Mouse (Mus musculus) ES-Bruce4 (cell line): ENCODE measurements around the gene Bcl7b. TPM values are rescaled to one million over a fixed set of nuclear protein-coding genes. Genes with fewer than 3 reads are reported as not detected.
A peak's percentile ranks its signal among the peaks of the same experiment; 100 is the strongest.

Experiments
- H3K27ac ChIP-seq: 2 replicates; pipeline ENCODE4 v1.5.1; 2012; ENCODE audit warnings: low read length, inconsistent platforms; ENCODE audit not compliant: insufficient read depth
- H3K27me3 ChIP-seq: 2 replicates; pipeline ENCODE4 v1.6.1; 2012; ENCODE audit warnings: mild to moderate bottlenecking, low read length, inconsistent platforms; ENCODE audit not compliant: control insufficient read depth, poor library complexity, insufficient read depth, severe bottlenecking
- H3K36me3 ChIP-seq: 2 replicates; pipeline ENCODE4 v1.6.1; 2012; ENCODE audit warnings: inconsistent platforms, mild to moderate bottlenecking, low read length, moderate library complexity; ENCODE audit not compliant: control insufficient read depth, poor library complexity, insufficient read depth, severe bottlenecking
- H3K4me1 ChIP-seq: one replicate; pipeline ENCODE4 v1.8.1; 2011; ENCODE audit warnings: low read length; ENCODE audit not compliant: control insufficient read depth, insufficient read depth
- H3K4me3 ChIP-seq: 2 replicates; pipeline ENCODE4 v1.5.1; 2011; ENCODE audit warnings: low read depth, mild to moderate bottlenecking, low read length
- H3K9ac ChIP-seq: 2 replicates; pipeline ENCODE4 v1.6.1; 2012; ENCODE audit warnings: low read depth, mild to moderate bottlenecking, inconsistent platforms; ENCODE audit not compliant: poor library complexity, severe bottlenecking
- H3K9me3 ChIP-seq: replicated peaks from 2 replicates; pipeline ENCODE4 v1.6.1; 2012; ENCODE audit warnings: mild to moderate bottlenecking, low read length, inconsistent platforms; ENCODE audit not compliant: control insufficient read depth, poor library complexity, insufficient read depth, severe bottlenecking
- CTCF ChIP-seq: IDR thresholded peaks from one replicate; pipeline ENCODE4 v1.8.1; 2011; ENCODE audit warnings: low read depth, low read length
- EP300 ChIP-seq: IDR thresholded peaks from 2 replicates; pipeline ENCODE4 v1.6.1; 2011; ENCODE audit warnings: low read depth, low read length; ENCODE audit not compliant: insufficient read depth
- POLR2A ChIP-seq: IDR thresholded peaks from one replicate; pipeline ENCODE4 v1.8.1; 2011; ENCODE audit warnings: low read length; ENCODE audit not compliant: insufficient read depth
- polyA plus RNA-seq: library from polyadenylated mRNA; stranded (reverse); fragments of >200 nt; gene quantifications from 2 replicates; pipeline ENCODE4 v1.2.4, GENCODE M21; 2011; ENCODE audit warnings: low read depth; ENCODE audit not compliant: missing spikeins, insufficient read depth, insufficient read length

The Bcl7b gene
- polyA plus RNA-seq, 1 experiment: 19.5 TPM

DNA sequence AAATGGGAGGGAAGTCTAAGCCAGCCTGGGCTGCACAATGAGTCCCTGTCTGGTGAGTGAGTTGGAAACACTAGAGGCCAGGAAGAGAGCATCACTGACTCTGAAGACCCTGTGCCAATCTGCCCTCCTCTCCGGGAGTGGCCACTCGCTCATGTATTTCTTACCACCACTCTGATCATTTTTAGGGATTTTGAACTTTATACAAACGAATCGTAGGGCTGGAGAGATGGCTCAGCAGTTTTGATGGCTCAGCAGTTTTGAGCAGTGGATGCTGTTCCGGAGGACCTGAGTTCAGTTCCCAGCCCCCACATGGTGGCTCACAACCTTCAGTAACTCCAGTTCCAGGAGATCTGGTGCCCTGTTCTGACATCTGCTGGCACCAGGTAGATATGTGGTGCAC, 4.9 kb downstream of the Bcl7b start:
- Histone ChIP-seq H3K27ac (no peak overlapping the region), H3K9me3 (no peaks in the 10 kb centered on the region), H3K4me1 (peaks cover 2% of the 10 kb centered on the region), H3K4me3 (no peak overlapping the region), H3K9ac (no peak overlapping the region), H3K36me3 (peaks cover 7% of the 10 kb centered on the region), H3K27me3 (no peaks in the 10 kb centered on the region)
- no peak for TF ChIP-seq POLR2A
- TF ChIP-seq CTCF: no peak
- TF ChIP-seq EP300: no peak

DNA sequence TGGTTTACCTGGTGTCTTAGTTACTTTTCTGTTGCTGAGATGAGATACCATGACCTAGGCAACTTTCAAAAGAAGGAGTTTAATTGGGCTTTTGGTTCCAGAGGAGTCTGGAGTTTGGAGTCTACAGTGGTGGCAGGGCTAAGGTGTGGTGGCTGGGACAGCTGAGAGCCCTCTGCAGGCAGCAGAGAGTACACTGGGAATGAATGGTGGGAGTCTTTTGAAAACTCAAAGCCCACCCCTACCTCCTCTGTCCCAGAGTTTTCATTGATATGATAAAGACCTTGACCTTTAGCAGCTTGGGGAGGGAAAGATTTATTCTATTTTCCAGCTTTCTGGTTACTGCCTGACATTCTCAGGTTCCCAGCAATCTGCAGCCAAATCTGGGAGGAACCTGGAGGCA, 7.0 kb downstream of the Bcl7b start:
- Histone ChIP-seq H3K27me3 (no peaks in the 10 kb centered on the region), H3K4me1 (peaks cover 3% of the 10 kb centered on the region), H3K27ac (peak overlapping the region; percentile 35), H3K4me3 (no peak overlapping the region), H3K9ac (no peak overlapping the region), H3K9me3 (no peaks in the 10 kb centered on the region), H3K36me3 (peaks cover 7% of the 10 kb centered on the region)
- no peak for TF ChIP-seq POLR2A
- no peak for TF ChIP-seq EP300
- TF ChIP-seq CTCF: peak; percentile 38

DNA sequence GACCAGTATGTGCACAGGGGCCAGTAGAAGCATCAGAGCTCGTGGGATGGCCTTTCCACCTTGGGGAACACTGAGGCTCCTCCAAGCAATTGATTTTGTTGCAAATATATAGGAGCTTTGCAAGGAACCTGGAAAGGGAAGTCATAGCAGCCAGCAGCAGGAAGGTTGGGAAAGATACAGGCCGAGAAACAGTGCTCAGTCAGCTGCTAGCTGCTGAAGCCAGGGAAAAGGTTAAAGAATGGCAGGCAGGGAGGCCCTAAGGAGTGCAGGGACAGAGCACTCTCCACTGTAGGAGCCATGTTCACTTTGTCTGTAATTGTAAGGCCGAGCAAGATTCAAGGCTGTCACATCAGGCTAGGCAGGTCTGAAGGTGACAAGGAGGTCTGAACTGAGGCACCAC, 10.4 kb downstream of the Bcl7b start:
- H3K4me1 ChIP-seq: peaks cover 8% of the 10 kb centered on the region
- TF ChIP-seq EP300: no peak
- no peak for TF ChIP-seq CTCF
- TF ChIP-seq POLR2A: no peak
- no peak overlapping the region for H3K27ac ChIP-seq
- H3K9me3 ChIP-seq: no peaks in the 10 kb centered on the region
- H3K36me3 ChIP-seq: peaks cover 3% of the 10 kb centered on the region
- no peak overlapping the region for H3K4me3 ChIP-seq
- no peaks in the 10 kb centered on the region for H3K27me3 ChIP-seq
- no peak overlapping the region for H3K9ac ChIP-seq

DNA sequence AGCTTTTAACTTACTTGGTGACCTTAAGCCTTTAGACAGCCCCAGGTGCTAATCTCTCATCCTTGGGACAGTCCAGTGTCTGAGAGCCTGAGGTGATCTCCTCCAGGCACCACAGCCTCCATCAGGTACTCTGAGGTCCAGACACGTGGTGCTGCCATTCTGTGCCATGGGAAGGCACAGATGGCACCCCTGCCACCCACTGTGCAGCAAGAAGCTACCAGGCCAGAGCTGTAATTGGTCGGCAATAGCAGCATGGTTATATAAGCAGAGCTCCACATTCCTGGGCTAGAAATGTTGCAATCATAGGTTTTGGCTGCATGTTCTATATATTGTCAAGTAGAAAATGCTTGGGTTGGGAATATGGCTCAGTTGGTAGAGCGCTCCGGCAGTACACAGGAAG, 10.9 kb downstream of the Bcl7b start:
- H3K9me3 ChIP-seq: no peaks in the 10 kb centered on the region
- H3K36me3 ChIP-seq: peaks cover 3% of the 10 kb centered on the region
- H3K27me3 ChIP-seq: no peaks in the 10 kb centered on the region
- H3K4me1 ChIP-seq: peaks cover 8% of the 10 kb centered on the region
- no peak overlapping the region for H3K9ac ChIP-seq
- no peak overlapping the region for H3K27ac ChIP-seq
- no peak overlapping the region for H3K4me3 ChIP-seq
- TF ChIP-seq POLR2A (no peak), EP300 (no peak), CTCF (no peak)

DNA sequence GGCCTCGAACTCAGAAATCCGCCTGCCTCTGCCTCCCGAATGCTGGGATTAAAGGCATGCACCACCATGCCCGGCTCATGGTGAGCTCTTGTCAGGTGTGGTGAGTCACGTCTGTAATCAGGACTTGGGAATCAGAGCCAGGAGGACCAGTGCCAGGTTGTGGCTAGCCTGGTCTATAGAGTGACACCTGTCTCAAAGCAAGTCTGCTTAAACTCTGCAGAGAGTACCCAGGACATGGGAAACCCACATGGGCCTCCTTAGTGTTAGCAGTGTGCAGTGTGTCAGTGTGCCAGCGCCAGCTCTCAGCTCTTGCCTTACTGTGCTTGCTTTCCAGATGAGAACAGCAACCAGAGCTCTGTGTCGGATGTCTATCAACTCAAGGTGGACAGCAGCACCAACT, 11.5 kb downstream of the Bcl7b start:
- no peaks in the 10 kb centered on the region for H3K27me3 ChIP-seq
- H3K36me3 ChIP-seq: peaks cover 3% of the 10 kb centered on the region
- TF ChIP-seq EP300: no peak
- H3K4me1 ChIP-seq: peaks cover 8% of the 10 kb centered on the region
- no peak overlapping the region for H3K27ac ChIP-seq
- H3K9me3 ChIP-seq: no peaks in the 10 kb centered on the region
- H3K9ac ChIP-seq: no peak overlapping the region
- no peak overlapping the region for H3K4me3 ChIP-seq

DNA sequence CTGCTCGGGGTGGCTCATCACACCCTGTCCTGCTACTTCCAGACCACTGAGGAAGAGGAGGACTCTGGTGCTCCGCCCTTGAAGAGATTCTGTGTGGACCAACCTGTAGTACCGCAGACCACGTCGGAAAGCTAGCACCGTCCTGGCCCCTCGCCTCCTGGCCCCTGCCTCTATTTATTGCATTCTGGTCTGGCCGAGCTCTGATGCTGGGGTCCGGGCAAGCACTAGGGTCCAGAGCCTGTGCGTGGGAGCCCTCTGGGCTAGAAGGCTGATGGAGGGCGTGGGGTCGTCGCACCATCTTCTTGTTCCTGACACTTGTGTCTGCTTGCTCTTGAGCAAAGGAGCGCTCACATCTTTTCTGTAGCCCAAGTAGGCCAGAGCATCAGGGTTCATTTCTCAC, 12.7 kb downstream of the Bcl7b start:
- H3K27ac ChIP-seq: no peak overlapping the region
- no peaks in the 10 kb centered on the region for H3K27me3 ChIP-seq
- no peaks in the 10 kb centered on the region for H3K9me3 ChIP-seq
- peaks cover 3% of the 10 kb centered on the region for H3K36me3 ChIP-seq
- H3K9ac ChIP-seq: no peak overlapping the region
- TF ChIP-seq POLR2A (no peak), EP300 (no peak), CTCF (no peak)
- no peak overlapping the region for H3K4me3 ChIP-seq
- H3K4me1 ChIP-seq: peaks cover 6% of the 10 kb centered on the region
